Mouse (Mus musculus) gastrocnemius, adult 2 months (tissue): ENCODE results near the gene Zfp775. TPM values are rescaled to one million over a fixed set of nuclear protein-coding genes. Genes with fewer than 3 reads are reported as not detected.

Experiments used
- DNase-seq: peaks from one replicate; pipeline ENCODE4 v3.0.0; 2022
- H3K27ac ChIP-seq: fragments of 200-600 bp; 2 replicates; pipeline ENCODE4 v1.8.1; 2022; ENCODE audit warnings: mild to moderate bottlenecking
- H3K4me3 ChIP-seq: fragments of 200-600 bp; 2 replicates; pipeline ENCODE4 v1.8.1; 2022; ENCODE audit warnings: mild to moderate bottlenecking, moderate library complexity
- CTCF ChIP-seq: fragments of 200-600 bp; IDR thresholded peaks from 2 replicates; pipeline ENCODE4 v1.8.1; 2022; ENCODE audit warnings: antibody characterized with exemption, mild to moderate bottlenecking, moderate library complexity
- intact Hi-C: fragments of 180-260 bp; cut with DNase I; formaldehyde crosslinking; loops from one replicate; pipeline ENCODE4 v1.15.1; 2025
- total RNA-seq, 2 experiments: library from RNA; stranded (reverse); gene quantifications; 2 replicates each; pipeline ENCODE4 v1.2.3; 2021

The Zfp775 gene
- total RNA-seq, 2 experiments from 2014 or later, result 8.0 to 10.0 TPM

DNA sequence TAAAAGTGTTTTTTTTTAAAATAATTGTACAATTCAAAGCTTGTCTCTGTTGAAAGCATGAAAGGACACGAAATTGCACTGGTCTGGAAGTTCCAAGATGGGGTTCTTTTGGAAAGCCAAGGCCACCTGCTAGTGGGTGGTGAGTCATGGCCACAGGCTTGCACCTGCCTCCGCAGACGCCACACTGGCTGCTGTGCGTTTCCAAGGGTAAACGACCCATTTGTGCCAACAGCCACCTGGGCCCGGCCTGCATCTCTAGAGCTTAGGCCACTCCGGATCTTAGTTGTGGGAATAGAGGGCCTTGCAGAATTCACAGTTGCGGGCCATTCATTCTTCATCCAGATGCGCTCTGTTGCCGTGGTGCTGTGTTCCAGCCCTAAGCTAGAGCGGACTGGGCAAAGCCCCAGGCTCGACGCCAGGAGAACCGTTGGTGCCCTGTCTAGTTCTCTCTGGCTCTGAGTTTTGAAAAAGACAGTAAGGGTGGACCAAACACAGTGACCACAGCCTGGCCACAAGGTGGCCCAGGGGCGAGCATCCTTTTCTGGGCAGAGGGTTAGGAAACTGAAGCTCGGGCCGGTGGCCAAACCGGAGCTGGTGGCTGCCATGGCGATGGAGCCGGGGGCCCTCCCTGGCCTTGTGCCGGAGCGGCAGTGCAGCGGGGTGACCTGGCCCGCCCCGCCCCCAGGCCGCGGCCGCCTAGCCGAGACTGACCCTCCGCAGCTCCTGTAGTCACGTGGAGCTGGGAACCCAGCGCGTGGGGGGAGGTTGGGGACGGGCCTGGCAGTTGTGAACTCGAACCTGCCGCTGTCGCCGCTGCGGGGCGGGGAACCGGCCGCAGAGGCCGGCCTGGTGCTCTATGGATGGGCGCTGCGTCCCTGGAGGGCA lies 8.5 kb upstream of the Zfp775 start, which contains the start of the genes Repin1 and Gm44965:
Gene Repin1 (plus strand): TSS at position 726 of the 885 bp plus-strand sequence.
Gene Gm44965 (plus strand): TSS at position 784 of the 885 bp plus-strand sequence.
- intact Hi-C loops, result loop anchor here (2.0 kb wide), 1 partner anchor 39 kb away; the partner anchor contains the start of gene Lrrc61
- peak; percentile 97 for DNase-seq
- H3K27ac ChIP-seq, result peak within 1 kb of the TSS; percentile 97
- peak; percentile 71 for TF ChIP-seq CTCF
- H3K4me3 ChIP-seq, result peak within 1 kb of the TSS; percentile 79

DNA sequence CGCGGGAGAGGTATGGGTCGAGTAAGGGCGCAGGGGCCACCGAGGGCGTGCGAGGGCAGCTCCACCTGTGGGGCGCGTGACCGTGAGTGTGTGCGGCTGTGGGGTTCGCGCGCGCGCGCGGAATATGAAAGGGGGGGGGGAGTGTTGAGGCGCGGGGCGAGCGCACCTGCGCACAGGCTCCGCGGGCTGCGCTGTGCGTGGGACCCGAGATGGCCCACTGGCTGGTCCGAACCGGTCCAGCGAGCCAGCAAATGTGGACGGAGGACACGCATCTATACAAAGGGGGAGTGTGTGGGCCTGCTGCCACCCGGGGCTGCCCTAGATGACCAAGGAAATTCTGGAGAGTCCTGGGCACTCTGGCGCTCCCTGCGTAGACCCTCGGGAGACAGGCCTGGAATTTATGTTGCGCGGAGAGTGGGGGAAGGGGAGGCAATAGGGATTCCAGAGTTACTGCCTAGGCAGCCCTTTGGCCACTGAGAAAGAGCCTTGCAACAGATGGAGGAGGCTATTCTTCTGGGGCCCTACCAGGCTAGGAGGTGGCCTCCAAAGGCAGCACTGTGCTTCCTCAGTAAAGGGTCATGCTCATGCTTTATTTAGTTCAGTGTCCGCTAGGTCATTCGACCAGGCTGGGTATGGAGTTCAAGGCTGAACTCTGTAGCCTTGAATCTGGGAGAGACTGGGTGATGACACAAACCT lies 7.7 kb upstream of the Zfp775 start:
- TF ChIP-seq CTCF, result no peak
- H3K4me3 ChIP-seq, result peak overlapping the region; percentile 79
- intact Hi-C loops, result no loop called here
- DNase-seq, result no peak
- peak overlapping the region; percentile 97 for H3K27ac ChIP-seq

DNA sequence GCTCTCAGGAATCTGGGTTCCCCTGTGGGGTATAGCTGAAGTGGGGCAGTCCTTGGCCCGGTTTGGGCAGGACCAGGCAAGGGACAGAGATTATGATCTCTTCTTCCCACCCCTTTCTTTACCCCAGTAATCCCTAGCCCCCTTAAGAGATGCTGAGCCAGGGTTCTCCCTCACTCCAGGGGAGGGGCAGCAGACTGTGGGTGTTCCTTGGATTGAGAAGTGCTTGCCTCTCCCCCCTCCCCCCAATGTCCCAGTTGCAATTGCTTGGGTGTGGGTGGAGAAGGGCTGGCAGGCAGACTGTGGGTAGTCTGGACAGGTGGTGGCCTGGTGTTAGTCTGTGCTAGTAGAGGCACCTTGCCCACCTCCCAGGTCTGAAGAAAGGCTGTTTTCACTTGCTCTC lies 6.6 kb upstream of the Zfp775 start:
- H3K27ac ChIP-seq, result peak overlapping the region; percentile 97
- peak overlapping the region; percentile 79 for H3K4me3 ChIP-seq
- peak; percentile 54 for DNase-seq
- intact Hi-C loops, result no loop called here
- TF ChIP-seq CTCF, result no peak

DNA sequence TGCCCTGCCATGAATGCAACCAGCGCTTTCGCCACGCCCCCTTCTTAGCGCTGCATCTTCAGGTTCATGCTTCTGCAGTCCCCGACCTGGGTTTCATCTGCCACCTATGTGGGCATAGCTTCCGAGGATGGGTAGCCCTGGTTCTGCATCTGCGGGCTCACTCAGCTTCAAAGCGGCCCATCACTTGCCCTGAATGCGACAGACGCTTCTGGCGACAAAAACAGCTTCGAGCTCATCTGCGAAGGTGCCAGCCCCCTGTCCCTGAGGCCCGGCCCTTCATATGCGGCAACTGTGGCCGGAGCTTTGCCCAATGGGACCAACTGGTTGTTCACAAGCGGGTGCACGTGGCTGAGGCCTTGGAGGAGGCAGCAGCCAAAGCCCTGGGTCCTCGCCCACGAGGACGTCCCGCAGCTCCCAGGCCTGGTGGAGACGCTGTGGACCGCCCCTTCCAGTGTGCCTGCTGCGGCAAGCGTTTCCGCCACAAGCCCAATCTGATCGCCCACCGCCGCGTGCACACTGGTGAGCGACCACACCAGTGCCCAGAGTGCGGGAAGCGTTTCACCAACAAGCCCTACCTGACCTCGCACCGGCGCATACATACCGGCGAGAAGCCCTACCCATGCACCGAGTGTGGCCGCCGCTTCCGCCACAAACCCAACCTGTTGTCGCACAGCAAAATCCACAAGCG lies 5.2 kb upstream of the Zfp775 start:
- TF ChIP-seq CTCF, result no peak
- intact Hi-C loops, result no loop called here

DNA sequence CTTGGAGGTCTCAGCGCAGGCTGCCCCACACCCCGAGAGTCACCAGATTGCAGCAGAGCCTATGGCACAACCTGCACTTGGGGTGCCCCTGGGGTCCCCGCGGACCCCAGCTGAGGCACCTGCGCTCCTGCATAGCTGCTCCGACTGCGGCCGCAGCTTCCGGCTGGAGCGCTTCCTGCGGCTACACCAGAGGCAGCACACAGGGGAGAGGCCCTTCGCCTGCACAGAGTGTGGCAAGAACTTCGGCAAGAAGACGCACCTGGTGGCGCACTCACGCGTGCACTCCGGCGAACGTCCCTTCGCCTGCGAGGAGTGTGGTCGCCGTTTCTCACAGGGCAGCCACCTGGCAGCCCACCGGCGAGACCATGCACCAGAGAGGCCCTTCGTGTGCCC lies 4.6 kb upstream of the Zfp775 start:
- TF ChIP-seq CTCF, result no peak
- intact Hi-C loops, result no loop called here

More for the DNA sequence above, 5.2 kb upstream of the Zfp775 start:
- no peak overlapping the region for H3K27ac ChIP-seq
- H3K4me3 ChIP-seq, result no peak overlapping the region
- DNase-seq, result no peak

DNA sequence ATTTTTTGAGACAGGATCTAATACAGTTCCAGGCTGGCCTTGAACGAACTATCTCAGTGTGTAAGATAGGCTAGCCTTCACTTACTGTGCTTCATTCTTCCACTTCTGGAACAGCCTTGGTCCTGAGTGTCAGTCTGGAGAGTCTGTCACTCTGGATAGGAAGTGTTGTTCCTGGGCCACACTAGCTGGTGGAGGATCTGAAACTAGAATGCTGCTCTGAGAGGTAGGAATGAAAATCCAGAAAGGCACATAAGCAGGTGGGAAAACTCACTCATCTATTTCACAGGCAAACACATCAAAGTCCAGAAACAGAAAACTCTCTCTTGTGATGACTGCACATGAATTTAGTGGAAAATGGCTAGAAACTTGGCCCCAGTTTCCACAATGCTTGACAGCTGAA lies 1.3 kb upstream of the Zfp775 start:
- TF ChIP-seq CTCF, result no peak
- DNase-seq, result no peak
- peak overlapping the region; percentile 96; the same call in 1 of the 2 replicates for H3K27ac ChIP-seq
- no peak overlapping the region for H3K4me3 ChIP-seq
- intact Hi-C loops, result no loop called here

More for the DNA sequence above, 4.6 kb upstream of the Zfp775 start:
- H3K4me3 ChIP-seq, result no peak overlapping the region
- H3K27ac ChIP-seq, result no peak overlapping the region
- no peak for DNase-seq

DNA sequence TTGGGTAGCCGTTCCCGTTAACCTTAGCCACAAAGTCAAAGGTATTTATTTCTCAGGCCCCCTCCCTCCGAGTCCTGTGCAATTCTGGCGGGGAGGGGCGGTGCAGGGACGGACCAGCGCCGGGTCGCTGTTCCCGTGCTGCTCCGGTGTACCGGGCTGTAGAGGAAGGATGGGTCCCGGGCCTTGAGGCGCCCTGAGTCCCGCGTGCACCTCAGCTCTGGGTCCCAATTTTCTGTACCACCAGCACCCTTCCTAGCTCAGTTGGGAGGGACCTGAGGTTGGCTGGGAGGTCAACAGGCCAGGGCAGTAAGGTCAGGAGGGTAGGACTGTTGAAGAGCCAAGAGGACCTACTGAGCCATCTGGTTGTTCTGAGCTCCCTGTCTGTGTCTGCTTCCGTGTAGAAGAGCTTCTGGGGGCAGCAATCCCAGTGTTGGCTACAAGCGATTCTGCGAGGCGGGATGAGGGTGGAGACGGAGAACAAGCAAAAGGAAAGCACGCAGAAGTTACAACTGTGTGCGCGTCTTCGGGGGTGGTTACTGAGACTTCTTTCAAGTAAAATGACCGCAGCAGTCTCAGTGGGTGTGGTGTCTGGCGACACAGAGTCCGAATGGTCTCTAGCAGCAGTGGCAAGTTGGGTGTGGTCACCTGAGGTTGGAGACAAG lies 348 bp downstream of the Zfp775 start:
- intact Hi-C loops, result no loop called here
- Histone ChIP-seq H3K4me3 (peak overlapping the region; percentile 78), H3K27ac (peak overlapping the region; percentile 96)
- peak; percentile 58 for DNase-seq
- TF ChIP-seq CTCF, result no peak

DNA sequence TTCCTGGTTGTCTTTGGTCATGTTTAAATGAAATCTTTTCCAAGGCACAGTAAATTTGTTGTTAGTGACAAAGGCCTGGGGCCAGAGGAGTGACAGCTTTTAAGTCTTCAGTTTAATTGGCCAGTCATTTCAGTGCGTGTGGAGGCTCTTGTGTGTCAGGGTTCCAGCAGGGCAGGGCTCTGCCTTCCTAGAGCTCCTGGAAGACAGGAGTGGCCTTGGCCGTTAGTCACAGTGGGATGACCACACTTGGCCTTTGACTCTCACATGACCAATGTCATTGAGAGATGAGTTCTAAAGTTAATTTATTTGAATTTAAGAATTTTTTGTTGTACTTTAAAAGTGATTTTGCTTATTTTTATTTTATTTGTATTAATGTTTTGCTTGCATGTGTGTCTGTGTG lies 6.3 kb downstream of the Zfp775 start:
- Histone ChIP-seq H3K27ac (no peak overlapping the region), H3K4me3 (no peak overlapping the region)
- intact Hi-C loops, result no loop called here
- no peak for TF ChIP-seq CTCF
- DNase-seq, result no peak

DNA sequence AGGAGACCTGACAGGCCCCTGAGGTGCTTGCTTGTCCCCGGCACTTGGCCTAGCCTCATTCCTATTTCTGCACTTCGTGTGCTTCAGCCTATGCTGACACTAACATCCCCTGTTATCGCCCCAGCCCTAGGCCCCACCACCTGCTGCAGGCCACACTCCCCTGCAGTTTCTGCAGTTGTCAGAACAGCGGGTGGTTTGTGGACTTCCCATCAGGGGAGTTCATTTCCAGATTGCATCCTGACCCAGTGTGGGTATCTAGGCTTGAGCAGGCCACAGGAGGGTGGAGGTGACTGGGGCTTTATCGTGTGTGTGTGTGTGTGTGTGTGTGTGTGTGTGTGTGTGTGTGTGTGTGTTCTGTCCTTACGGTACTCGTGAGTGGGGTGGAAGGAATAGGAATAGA lies 7.6 kb downstream of the Zfp775 start:
- DNase-seq, result no peak
- intact Hi-C loops, result no loop called here
- no peak for TF ChIP-seq CTCF
- Histone ChIP-seq H3K4me3 (no peak overlapping the region), H3K27ac (no peak overlapping the region)

DNA sequence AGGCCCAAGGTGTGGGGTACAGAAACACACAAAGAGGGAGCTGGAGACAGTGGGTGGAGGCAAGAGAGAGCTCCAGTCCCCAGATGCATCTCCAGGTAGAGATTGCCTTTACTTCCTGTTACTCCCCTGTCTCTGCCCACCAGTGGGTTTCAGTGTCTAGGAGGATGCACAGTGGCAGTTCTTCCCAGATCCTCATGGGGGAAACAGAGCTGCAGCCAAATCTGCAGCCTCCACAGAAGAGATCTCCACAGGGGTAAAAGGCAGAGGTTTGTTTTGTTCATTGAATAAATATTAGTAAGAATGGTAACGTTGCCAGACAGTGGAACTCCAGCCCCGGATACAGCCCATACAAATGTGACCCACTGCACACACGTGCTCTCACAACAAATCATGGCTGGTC lies 8.8 kb downstream of the Zfp775 start:
- no peak for DNase-seq
- TF ChIP-seq CTCF, result no peak
- Histone ChIP-seq H3K27ac (no peak overlapping the region), H3K4me3 (no peak overlapping the region)
- intact Hi-C loops, result no loop called here

DNA sequence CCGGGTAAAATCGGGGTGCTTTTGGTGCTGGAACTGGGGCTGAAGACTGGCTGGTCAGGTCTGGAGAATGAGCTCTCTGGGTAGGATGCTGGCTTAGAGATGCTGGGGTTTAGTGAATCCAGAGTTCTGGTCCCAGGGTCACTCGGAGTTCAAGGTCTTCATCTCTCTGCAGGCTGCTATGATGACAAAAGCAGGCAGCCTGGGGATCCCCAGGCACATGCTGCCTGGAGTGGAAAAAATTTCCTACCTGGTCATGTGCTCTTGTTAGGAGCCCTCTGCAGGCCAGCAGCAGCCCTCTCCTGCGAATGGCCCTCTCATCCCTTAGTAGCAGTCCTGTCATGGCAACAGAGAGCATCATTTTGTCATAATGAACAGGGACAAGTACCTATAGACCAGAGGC lies 11.6 kb downstream of the Zfp775 start:
- TF ChIP-seq CTCF, result no peak
- intact Hi-C loops, result no loop called here
- no peak for DNase-seq
- no peak overlapping the region for H3K27ac ChIP-seq
- no peak overlapping the region for H3K4me3 ChIP-seq

DNA sequence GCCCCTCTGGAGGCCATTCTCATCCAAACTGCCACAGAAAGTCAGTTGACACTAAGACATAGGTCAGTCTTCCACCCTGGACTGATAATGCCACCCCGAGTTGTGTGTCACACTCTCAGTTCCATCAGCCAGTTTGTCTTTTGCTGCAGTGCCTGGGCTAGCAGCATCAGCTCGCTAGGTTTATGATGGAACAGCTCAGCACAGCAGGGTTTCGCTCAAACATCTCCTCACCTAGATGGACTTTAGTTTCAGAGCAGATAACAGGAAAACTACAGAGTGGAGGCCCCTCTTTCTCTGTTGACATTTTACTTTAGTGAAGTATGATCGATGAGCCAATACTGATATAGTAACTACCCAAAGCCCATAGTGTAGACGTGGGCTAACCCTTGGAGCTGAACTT lies 12.9 kb downstream of the Zfp775 start:
- DNase-seq, result no peak
- no peak for TF ChIP-seq CTCF
- intact Hi-C loops, result no loop called here
- Histone ChIP-seq H3K4me3 (no peak overlapping the region), H3K27ac (no peak overlapping the region)
